Mouse (Mus musculus) spleen, postnatal 10 days (tissue): ENCODE measurements around the gene Exoc2.

Source experiments
- DNase-seq, 2 experiments: peaks; one replicate each; pipeline ENCODE4 v3.0.0; 2021 to 2022; ENCODE audit warnings: low spot score in 2 of 2

Exoc2 gene

DNA sequence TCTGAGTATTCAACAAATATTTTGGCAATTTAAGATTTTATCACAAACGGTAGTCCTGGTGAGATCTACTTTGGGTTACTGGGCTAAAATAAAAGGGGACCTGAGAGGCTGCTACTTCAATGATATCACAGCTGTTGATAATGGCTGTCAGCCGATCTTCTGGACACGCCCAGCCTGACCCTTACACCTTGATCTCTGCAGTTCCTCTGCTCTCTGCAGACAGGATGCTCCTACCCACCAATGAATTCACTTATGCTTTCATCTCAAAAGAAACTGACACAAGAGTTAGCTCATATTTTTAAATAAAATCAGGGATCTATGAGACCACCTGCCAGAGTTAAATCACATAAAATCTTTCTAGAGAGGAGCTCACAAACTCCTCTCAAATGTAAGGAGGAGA is 149.0 kb downstream of the Exoc2 start:
- no peak for DNase-seq

DNA sequence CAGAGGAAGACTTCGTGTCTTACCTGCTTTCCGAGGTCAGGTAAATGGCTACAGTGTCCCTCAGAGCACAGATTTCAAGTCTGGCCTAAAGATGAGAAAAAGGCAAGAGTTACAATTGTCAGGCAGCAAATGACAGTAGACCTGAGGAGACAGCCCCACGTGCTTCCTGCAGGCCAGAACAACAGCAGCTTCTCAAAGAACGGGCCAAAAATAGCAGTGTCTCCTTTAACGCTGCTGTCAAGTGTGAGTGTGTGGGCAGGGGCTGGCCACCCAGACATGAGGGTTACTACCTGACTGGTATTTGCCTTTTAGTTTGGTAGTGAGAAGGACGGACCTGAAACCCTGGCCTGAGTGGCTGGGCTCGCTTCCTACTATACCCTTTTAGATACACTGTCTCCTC is 153.3 kb downstream of the Exoc2 start:
- DNase-seq: no peak

DNA sequence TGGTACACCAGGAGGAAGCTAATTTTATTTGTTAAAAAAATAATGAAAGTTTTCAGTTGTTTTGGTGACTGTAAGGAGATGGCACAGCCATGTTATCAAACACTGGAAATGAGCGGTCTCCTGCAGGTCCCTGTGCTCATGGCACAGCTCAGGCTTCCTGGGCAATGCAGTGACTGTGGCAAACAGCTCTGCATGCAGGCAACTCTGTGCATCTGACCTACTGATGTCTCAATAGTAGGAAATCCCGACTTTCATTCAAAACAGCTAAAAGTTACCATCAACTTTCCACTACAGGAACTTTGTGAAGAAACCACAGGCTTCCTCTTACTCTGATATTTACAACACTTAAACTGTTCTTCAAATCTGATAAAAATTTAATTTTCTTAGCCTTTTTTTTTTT is 154.0 kb downstream of the Exoc2 start:
- no peak for DNase-seq

DNA sequence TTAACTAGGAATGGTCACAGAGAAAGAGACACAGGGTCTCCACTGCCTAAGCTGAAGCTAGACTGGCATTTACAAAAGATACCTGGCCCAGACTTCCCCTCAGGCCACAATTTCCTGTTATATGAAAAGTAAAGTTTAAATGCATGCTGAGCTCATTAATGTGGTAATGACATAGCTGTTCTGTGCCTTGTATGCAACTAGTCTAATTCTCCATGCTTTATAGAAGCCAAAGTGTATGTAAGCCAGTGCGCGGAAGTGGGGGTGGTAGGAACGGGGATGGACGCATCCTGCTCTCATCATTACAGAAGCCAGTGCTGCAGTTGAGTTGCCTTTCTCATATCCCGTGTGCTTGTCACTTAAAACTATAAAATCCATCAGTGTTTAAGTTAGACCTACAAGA is 156.5 kb downstream of the Exoc2 start:
- DNase-seq: no peak

DNA sequence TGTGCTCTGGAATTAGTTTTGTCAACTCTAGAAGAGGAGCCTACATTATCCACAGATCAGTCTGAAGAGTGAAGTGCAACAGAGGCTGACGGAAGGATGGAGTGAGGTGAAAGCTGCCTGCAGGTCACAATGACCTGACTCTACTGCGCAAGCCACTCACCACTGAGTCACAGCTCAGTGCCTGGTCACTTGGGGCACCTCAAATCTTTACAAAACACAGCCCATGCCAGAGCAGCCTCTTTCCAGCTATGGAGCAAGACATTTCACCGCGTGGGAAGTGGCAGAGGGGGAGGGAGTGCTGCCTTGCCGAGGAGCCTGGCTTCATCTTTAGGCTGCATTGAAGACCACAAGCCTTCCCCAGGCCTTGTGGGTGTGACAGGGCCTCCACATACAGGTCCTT is 159.6 kb downstream of the Exoc2 start:
- no peak for DNase-seq

DNA sequence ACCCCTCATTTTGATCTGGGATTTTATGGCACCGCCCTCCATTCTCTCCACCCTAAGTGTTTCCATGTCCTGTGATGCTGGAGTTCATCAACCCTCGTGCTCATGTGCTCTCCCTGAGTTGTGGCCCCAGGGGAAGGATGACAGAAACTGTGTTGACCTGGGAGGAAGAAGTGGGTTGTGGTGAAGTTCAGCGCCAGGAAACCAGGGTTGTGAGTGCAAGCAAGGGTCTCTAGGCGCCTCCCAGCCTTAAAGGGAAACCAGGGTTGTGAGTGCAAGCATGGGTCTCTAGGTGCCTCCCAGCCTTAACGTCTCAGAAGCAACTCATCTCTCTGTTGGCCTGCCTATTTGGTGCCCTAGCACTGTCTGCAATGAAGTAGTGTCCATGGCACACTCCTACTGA is 160.4 kb downstream of the Exoc2 start:
- DNase-seq: no peak

DNA sequence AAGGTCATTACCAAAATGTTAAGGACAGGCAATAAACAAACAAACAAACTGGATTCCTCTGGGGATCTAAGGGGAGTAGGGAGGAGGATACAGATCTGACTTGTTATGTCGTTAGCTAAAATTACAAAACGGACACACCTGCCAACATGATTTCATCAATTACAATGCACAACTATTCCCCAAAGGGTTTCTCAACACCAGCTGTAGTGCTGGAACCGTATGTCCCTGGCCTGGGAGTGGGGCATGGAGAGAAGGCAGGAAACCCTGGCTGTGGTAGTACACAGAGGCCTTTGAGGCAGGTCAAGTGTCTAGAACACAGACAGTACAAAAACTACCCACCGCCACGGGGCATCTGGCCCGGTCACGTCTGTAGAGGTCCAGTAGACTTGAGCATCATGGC is 164.7 kb downstream of the Exoc2 start:
- DNase-seq: no peak

DNA sequence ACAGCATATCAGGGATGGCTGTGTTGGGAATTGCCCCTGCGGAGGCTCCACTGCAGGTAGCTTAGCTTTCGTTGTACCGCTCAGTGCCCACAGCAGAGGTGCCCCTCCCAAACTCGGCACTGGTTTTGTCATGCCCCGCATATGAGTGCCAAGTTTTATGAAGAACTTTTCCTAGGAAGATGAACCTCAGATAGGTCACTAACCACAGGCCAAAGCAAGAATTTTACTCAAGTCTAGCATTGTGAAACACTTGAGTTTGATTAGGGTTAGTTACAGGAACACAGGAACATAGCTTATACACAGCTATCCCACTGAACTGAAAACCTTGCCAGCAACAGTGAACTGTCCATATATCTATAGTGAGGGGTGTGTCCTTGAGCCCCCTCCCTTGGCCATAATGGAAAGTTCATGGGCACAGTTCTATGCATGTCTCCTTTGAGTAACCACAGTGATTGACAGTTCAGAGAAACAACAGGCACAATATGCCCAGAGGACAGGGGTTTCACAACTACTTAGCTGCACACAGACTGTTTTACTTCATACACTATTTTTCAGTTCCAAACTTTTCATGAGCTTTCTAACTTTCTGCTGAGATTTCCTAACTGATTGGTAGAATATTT is 171.4 kb downstream of the Exoc2 start:
- no peak for DNase-seq

DNA sequence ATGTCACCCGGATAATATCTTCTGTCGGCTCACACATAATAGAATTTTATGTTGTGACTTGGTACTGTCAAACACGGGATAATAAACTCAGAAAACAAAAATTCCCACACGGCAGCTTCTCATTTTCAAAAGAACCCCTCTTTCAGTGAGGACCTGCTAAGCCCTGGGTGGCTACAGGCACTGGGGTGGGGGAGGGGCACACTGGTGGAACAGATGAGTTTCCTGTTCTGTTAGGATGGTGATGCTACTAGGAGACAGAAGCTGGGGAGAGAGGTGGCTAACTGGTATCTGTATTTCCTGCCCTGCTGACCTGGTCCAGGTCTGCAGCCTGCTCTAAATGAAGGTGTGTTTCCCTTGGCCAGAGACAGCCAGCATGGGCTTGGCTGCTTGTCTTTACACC is 172.0 kb downstream of the Exoc2 start:
- DNase-seq: peak in 1 of 2 experiments; percentile 31

DNA sequence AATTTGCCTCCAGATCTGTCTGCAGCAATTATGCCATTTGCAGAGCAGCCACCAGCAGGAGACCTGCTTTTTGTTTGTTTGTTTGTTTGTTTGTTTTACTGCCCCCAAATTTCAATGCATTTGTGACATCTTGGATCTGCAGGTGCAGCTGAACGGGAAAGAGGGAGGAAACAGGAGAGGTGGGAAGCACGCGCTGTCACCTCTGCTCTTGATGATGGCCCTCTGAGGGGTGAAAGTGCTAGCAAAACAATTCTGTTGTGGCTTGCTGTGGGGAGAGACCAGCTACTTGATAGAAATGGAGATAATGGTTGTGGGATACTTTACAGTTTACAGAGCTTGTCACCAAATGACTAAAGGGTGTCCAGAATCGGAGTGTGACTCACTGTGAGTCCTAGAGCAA is 177.9 kb downstream of the Exoc2 start:
- no peak for DNase-seq

DNA sequence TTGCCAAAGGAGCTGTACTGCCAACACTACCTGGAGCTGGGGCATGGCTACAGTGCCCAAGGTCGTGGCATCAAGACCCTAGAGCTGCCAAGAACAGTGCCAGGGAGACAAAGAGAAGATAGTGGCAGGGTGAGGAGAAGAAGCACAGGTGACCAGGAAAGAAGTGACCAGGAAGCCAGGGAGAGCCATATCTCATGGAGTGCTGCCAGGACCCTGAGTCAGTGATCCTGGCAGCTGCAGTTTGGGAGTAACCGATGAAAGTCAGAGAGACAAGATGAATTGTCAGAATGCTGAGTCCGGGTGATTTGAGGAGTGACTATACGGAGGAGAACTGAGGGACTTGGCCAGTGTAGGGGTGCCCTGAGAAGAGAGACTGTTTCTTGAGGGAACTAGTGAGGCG is 180.3 kb downstream of the Exoc2 start:
- DNase-seq: no peak

DNA sequence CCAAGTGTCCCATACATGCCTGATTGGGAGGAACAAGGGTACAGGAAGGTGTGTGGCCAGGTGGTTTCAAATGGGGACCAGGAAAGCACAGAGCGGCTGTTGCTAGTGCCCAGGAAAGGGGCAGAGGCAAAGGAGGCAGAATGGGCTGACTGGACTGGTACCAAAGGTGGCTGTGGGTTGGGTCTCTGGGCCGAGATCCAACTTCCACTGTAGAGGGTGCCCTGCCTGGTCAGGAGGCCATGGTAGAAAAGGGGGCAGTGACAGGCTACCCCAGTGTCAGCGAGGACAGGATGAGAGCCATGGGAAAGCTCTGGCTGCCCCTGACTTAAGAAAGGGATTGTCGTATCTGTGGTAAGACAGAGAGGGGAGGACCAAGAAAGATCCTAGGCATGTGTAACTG is 180.7 kb downstream of the Exoc2 start:
- DNase-seq: no peak

DNA sequence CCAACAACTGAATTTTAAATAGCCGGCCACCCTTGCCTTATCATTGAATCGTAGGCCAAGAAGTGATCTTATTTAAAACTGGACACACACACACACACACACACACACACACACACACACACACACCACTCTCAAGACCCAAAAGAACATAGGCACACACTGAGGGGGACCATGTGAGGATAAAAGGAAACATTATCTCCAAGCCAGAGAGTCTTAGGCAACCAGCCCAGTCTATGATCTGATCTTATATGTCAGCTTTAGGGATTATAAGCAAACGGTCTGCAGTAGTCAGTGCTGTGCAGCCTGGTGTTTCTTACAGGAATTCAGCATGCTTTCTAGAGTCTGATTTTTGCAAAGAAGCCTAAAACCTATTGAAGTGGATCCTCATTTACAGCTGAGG is 181.2 kb downstream of the Exoc2 start:
- no peak for DNase-seq

DNA sequence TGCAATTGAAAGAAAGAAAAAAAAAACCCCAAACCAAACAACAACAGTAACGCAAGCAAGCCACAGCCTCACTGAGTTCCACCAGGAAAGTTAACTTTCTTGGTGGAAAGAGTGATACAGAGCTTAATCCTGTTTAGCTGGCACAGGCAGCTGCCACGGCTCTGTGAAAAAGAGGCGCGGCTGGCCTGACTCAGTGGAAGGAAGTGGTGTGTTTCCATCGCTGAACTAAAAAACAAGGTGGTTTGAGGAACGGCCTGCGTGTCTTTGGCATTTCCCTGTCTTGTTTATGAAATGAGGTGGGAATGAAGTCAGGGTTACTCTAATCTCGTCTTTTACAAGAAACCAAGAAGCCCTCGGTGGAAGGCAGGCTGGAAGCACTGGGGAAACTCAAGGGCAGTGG is 181.6 kb downstream of the Exoc2 start:
- peak in 1 of 2 experiments; percentile 31 for DNase-seq

DNA sequence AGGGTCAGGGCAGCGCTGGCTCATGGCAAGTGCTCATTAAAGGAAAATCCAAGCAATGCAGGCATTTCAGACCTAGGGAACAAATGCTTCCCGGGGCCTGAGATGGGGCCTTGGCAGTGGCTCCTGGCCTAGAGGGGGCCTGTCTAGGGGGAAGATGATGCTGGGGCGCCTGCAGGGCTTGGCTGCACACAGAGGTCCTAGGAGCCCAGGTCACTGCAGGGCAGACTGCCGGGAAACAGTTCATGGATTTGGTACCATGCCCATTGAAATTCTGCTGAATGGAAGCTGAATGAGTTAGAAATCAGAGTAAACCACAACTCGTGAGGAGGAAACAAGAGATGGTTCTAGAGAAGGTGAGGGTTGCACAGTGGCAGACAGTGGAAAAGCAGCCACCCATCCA is 183.9 kb downstream of the Exoc2 start:
- no peak for DNase-seq

DNA sequence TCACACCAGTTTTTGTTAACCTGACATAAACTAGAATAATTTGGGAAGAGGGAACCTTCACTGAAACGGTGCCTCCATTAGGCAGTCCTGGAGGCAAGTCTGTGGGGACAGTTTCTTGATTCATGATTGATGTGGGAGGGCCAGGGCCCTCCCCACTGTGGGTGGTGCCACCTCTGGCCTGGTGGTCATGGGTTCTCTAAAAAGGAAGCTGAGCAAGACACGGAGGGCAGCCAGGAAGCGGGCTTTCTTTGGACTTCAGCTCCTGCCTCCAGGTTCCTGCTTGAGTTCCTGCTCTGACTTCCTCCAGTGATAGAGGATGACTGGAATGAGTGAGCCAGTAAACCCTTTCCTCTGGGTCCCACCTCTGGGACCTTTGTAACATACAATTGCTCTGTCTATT is 185.5 kb downstream of the Exoc2 start:
- DNase-seq: no peak

DNA sequence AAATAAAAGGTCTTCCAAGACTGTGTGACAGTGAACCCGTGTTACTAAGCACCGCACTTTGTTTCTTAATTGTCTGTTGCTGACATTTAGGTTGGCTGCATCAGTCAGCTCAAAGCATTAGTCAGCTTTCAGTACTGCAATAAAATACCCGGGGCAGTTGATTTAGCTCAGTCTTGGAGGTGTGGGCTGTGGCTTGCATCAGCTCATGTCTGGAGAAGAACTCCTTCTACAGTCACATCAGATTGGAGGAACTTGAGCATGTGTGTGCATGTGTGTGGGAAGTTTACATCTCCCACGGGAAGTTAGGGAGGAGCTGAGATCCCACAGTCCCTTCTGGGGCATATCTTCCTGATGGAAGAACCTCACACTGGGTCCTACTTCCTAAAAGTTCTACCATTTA is 185.9 kb downstream of the Exoc2 start:
- no peak for DNase-seq

DNA sequence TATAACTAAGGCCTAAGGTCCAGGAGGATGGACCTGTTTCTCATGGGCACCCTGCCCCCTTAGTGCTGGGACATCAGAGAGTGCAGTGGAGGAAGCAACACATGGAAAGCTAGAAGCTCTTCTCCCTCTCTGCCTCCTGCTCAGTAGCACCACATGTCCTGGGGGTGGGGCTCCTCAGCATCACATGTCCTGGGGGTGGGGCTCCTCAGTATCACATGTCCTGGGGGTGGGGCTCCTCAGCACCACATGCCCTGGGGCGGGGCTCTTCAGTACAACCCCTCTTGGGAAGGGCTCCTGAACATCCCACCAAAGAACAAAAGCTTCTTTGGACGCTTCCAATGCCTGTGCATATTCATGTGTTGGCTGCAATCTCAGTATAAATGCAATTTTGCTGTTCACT is 186.3 kb downstream of the Exoc2 start:
- no peak for DNase-seq

DNA sequence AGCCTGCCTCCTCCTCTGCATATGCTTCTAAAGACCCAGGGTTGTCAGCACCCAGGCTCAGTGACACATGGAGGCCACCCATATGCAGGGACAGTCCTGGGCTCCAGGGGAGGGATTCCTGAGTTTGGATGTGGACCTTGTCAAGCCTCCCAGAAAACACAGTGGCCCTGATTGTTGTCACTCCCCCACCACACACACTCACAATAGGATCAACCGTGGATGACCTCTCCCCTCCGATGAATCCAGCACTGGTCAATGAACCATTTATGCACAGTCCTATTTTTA is 186.9 kb downstream of the Exoc2 start:
- DNase-seq: no peak

DNA sequence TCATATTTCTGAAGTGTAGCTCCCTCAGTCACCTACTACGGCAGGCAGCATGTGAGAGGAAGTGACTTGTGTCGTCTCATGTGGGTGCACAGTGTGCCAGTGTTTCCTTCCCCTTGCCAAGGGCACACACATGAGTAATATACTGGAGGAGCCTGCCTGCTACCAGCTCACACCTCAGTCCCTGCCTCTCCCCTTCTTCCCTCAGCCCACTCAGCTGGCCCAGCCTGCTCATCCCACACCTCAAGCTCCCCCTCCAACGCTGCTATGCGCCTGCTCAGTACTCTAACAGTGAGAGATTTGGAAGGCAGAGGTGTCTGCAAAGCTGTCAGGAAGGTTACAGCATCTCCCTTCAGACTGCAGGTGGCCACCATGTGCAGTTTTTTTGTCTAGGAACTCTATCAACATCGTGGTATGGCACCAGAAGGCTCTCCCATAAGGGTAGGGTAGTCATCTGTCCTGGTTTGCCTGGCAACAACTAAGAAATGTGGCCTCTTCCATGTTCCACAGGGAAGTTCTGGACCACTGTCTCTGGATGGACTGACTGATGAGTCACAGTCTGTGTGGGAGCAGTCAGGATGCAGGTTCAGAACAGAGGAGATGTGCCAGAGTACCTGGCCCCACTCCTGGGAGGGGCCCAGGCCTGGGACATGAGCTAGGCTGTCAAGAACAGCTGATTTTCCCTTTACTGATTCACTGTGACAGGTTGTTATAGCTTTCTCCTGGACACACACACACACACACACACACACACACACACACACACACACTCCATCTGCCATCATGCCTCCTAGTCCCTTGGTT is 187.5 kb downstream of the Exoc2 start:
- DNase-seq: peak; percentile 27 to 54

DNA sequence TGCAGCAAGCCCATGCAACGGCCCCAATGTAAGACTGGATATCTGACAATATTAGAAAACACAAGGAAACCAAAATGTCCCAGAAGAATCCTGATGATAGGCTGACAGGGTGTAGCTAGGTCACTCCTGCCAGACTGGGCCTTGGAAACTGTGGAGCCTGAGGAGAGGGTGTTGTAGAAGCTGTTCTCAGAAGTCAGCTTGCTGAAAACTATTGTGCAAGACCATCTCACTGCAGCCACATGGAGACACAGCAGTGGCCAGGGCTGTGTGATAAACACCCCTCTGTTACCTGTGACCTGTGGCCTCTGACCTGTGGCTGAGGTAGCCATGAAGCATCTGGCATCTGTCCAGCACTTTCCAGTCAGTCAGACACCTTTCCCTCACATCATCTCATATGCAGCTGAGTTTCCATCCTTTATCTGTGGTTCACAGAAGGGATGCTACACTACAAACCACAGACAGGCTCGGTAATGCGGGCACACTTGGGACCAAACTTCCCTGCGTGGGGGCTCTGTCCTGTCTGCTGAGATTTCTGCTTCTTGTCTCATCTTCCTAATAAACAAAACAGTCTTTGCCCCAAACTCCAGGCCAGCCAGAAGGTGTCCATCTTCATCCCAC is 188.4 kb downstream of the Exoc2 start:
- DNase-seq: no peak

DNA sequence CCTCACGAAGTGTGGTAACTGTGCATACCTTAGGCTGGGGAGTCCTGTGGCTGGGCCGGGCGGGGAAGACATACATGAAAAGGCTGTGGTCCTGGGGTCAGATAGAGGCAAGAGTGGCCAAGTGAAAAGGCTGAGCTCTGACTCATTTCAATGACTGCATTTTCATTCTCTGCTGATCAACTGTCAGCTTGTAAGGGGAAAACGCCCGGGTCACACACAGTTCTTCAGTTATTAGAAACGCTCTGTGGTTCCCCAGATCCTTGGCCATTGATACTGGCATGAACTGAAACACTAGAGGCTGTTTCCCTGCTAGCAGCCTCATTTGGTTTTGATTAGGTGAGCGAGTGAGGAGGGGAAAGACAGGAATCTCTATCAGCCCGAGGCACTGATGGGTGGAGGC is 191.5 kb downstream of the Exoc2 start:
- no peak for DNase-seq

DNA sequence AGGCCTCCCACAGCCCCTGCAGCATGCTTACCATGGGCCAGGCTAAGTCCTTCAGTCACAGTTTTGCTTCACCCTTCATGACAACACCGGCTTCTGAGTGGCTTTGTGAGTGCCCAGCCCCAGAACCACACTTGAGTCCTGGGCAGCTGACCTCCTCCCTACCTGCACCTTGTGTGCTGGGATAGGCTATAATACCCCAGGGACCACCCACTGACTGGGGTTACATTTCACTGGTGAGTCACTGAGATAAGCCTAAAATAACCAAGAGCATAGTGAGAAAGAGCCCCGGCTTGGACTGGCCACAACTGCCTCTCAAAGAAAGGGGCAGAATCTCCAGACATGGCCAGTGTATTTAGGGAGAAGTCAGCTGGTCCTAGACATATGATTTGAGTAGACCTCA is 192.0 kb downstream of the Exoc2 start:
- DNase-seq: no peak
